Mouse (Mus musculus) NIH3T3 (cell line): ENCODE measurements around the gene Chit1.
A peak's percentile ranks its signal among the peaks of the same experiment; 100 is the strongest.

Experiments
- DNase-seq: peaks from one replicate; pipeline ENCODE4 v3.0.0-alpha.2; 2012; ENCODE audit warnings: low read depth

Gene Chit1

DNA sequence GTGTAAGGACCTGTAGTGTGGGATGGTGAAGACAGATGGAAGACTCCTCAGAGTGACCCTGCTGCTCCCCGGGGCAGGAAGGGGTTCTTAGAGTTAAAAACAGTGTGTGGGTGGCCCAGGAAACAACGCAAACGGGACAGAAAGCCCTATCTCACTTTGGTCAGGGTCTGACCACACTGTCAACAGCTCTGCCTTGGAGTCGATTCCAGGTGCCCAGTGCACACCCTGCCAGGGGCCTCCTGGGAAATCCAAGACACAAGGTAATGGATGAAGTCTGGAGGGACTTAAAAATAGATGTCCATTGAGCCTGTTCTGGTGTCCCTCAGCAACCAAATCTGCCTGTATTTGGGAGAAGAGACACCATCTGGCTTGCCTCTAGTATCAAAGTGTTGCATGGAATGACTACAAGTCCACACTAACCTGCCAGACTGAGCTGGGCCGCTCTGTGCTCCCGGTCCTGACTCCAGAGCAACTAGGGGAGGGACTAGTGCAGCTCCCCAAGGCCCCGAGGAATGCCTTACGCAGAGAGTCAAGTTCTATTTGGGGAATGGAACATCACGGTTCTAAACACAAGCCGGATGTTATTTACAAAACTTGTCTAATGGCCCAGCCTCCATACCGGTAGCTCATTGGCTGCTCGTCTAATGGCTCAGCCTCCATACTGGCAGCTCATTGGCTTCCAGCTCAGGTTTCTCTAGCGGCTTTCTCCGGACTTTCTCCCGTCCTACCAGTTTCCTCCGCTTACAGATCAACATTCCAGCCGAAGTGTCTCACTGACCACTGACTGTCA is 12.1 kb upstream of the Chit1 start:
- DNase-seq, result peak; percentile 96

DNA sequence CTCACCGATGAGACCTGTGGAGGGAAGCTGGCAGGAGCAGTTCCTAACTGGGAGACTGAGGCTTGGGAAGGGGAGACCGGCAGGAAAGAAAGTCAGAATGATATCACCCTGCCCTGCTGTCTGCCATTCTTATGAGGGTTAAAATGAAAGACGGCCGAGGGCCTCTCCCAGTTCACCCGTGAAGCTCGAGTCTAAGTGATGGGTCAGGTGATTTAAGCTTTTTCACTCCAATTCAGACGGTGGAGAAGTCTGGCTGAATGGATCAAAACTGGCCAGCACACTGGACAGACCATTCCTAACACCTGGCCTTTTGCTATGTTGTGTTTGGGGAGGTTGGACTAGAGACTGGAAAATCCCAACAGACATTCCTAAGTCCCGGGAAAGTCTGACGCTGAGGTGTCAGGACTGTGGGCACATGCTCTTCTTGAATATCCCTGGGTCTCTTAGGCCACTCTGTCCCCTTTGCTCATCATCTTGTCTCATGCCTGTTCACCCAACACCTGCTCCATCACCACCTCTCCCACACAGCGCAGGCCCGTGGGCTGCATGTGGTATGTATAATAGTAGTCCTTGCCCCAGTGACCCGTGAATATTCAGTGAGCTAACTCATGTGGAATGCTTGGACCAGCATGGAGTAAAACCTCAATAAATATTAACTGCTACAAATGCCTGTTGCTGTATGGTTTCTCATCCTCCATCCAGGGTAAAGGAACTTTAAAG is 11.4 kb upstream of the Chit1 start:
- DNase-seq, result peak; percentile 86

DNA sequence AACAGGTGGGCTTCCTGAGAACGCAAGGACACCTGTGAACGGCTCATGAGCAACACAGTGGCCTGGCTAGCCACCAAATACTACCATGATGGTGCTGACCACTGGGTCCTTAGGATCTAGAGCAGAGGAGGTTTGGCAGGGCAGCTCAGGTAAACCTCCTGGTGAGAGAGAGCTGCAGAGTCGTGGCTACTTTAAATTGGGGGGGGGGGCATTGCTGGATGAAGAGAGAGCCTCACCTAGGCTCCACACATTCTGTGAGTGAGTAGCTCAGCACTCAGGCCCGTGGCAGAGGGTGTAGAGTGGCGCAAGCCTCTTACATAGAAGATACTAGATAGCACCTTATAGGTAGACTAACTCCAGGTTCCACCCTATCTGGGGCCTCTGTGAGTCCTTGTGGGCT is 10.6 kb upstream of the Chit1 start:
- DNase-seq, result no peak

DNA sequence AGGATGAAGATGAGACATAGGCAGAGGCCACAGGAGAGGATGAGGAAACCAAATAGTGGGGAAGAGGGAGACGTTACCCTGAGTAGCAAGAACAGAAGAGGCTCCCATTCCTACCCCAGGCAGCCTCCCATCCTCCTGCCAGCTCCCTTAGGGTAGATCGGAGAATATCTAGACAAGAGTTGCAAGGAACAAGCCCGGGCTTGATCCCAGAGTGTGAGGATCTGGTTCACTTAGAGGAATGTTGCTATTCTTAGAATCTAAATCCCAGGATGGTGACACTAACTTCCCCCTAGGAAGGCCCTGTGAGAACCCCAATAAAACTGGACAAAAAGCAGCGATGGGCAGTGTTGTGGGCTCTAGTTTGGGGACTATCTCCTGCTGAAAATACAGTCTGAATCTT is 10.1 kb upstream of the Chit1 start:
- peak; percentile 40 for DNase-seq

DNA sequence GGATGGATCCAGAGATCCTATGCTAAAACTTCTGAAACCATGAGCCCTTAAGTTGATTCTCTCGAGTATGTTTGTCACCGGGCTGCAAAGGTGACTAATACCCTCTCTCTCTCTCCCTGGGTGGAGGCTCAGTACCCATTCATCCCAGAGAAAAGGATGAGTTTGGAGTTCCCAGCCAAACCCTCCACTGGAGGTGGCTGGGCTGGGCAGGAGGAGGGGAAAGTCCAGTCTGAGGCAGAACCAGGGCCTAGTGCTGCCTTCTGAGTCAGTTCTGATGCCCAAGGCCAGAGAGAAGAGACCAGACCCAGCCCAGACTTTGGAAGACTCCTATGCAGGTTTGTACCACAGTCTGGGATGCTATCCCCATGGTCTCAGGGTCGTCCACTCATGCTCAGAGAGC is 9.4 kb upstream of the Chit1 start:
- DNase-seq, result peak; percentile 46

DNA sequence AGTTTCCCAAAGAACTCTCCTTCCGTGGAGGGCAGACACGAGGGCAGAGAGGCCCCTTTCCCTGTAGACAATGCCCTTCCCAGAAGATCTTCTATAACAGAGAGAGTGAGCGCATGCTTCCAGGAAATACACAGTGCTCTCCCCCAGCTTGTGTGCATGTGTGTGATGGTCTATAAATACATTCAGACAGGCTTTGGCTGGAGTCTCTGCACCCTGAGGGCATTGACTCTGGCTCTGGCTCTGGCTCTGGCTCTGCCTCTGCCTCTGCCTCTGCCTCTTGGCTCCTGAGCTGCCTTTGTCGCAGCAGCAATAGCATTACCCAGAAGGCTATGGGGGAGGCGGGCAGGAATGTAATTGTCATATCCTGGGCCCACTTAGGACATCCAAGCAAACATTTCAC is 7.2 kb upstream of the Chit1 start:
- peak; percentile 93 for DNase-seq

DNA sequence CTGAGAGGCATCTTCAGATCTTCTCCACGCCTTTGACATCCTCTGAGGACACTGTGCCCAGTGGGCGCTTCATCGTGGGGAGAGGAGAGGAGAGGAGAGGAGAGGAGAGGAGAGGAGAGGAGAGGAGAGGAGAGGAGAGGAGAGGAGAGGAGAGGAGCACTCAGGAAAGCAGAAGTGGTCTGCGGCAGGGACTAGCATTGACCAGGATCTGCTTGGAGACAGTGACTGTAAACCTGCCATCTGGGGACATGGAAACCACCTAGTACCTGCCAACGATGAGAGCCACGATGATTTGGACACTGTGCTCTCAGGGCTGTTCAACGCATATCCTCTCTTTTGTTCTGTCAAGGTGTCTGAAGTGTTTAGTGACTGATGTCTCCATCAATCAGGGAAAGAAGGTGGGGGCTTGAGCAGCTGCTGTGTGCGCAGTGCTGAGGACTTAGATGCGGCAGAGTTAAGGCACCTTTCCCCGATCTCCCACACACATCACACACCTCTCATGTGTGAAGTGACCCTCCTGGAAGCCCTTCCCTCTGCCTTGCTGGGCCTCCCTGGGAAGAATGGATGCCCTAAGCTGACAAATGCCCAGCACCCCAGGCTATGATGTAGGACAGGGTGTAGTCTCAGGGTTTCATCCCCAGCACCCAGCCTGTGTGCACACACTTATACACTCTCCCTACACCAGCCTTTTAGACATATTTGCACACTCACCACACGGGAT is 5.8 kb upstream of the Chit1 start:
- DNase-seq, result no peak

DNA sequence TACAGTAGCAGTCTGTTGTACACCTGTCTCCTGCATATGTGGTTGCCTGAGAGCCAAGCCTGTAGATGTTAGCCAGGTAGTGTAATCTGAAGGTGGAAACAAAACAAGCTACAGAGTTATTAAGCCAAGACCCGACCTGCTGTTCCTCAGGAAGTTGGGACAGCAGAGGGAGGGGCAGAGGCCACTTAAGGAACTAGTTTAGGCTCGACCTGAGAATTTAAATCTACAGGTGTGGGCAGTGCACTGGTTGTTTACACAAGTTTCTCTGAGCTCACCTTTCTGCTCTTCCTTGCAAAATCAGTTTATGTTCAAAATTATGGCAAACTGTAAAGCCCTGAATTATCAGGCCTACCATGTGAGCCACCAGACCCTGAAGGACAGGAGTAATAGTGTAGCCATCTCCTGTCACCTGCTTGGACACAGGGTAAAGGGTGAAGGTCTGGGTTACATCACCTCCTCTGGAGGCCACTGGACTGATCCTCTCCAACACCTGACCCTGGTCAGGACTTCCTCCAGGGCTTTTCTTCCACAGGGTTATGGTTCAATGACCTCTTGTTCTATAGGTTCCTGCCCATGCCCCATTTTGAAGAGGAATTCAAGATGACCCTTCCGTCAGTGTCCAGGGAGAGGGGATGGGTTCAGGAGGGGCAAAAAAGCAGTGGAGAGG is 5.1 kb upstream of the Chit1 start:
- DNase-seq, result no peak

DNA sequence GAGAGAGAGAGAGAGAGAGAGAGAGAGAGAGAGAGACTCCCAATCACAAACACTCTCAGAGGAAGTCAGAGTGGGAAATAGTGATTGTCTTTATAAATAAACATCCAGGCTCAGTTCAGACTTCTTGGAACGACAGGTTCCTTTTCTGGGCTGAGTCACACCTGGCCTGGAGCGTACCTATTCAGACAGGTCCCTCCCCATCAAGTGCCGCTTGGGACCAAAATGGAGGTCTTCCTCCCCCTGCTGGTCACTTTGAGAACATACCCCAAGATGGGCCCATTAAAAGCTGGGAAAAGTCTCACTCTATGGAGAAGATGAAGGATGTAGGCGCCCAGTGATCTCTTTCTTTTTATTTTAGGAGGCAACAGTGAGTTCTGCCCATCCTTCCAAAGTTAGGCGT is 4.3 kb upstream of the Chit1 start:
- peak; percentile 85 for DNase-seq

DNA sequence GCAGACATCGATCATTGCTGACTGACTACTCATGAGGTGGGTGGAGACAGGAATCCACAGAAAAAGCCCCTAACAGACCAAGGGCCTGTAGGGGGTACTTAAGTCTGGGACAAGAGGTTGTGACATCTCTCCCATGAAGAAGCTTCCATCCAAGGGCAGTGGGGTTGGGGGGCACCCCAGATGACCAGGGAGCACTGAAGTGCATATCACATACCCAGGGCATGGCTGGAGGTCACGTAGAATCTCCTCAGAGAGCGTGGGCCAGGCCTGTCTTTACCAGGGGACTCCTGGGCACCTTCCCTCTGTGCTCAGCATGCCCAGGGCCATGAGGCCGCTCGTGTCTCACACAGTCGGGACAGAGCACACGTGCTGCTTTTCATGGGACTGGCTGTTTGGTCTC is 3.3 kb upstream of the Chit1 start:
- no peak for DNase-seq

DNA sequence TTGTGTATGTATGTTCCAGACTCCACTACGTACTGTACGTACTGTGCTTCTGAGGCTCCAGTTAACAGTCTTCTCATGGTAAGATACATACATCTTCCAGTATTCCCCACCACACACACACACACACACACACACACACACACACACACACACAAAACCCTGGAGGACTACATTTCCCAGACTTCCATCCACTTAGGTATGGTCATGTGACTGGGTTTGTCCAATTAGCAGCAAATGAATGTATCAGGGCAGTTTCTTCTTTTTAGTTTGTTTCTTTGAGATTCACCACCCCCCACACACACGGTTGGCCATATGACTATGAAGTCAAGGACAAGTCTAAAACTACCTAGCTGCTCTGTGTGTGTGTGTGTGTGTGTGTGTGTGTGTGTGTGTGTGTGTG is 1.0 kb upstream of the Chit1 start:
- no peak for DNase-seq

DNA sequence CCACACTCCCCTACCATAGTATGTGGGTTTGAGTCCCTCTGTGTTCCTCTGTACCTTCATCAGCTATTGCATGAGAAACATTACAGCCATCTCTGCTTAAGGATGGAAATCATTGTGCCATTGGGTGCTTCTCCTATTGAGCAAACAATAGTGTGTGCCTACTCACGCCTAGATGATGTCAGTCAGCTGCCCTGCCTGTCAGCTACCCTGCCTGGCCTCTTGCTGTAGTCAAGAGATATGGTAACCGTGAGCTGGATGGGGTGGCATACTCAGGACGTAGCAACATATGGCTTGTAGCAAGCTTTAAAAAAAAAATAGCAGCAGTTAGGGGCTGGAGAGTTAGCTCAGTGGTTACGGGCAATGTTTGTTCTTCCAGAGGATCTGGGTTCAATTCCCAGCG is 593 bp upstream of the Chit1 start:
- DNase-seq, result no peak

DNA sequence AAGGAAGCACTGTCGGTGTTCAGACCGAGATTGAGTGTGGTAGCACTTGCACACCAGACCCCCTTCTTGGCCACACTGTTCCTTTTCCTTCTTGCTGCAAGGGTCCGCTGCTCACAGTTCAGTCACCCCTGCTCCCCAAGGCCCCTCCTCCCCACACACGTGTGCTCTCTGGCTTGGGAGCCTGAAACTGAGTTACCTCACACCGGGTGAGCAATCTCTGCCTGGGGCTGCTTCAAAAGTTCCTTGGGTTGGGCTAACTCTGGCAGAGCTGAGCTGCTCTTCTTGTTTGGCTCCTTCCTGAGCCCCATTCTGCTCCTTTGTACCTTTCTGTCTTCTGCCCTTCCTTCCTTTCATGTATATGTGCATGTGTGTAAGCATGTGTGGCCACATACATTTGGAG is 2.5 kb downstream of the Chit1 start:
- peak; percentile 33 for DNase-seq

DNA sequence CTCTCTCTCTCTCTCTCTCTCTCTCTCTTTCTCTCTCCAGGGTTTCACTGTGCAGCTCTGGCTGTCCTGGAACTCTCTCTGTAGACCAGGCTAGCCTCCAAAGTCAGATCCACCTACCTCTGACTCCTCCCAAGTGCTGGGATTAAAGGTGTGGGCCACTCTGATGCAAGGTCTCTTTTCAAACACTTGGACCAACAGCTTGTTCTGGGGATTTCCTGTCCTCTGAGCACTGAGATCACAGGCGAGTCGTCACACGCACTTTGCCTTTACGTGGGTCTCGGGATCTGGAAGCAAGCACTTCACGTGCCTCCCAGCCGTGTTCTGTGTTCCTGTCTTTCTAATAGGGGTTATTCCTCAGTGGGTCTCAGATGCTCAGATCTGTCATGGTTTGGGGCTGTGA is 3.0 kb downstream of the Chit1 start:
- no peak for DNase-seq

DNA sequence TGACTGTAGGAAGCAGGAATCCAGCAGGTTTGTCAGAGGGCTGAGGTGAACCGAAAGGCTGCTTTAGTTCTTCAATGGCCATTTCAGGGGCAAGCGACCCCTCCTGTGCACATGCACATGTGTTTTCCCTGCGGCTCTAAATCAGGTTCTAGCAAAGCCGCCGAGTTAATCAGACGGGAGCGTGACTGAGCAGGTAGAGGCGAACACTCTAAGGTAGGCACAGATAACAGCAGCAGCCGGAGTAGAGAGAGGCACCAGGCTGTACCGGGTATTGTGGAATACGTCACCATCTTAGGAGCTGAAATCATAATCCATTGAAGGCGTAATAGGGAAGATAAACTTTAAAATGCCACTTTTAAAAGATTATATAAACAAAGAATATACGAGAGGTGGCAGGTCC is 3.7 kb downstream of the Chit1 start:
- DNase-seq, result no peak

DNA sequence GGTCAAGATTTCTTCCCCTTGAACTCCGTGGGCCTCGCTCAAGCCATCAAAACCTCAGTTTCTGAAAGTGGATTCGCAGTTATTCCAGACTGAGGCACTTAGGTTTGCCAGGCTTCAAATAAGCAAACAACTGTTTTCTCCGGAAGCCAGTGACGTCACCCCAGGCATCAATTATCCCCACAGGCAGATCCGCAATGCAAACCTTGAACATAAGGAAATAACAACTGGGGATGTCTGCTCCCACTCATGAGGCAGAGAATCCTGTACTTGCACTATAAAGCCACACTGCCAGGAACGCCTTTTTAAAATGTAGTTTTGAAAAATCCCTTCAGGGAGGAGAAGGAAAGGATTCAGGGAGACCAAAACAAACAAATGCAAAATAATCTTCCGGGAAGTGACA is 4.4 kb downstream of the Chit1 start:
- DNase-seq, result no peak

DNA sequence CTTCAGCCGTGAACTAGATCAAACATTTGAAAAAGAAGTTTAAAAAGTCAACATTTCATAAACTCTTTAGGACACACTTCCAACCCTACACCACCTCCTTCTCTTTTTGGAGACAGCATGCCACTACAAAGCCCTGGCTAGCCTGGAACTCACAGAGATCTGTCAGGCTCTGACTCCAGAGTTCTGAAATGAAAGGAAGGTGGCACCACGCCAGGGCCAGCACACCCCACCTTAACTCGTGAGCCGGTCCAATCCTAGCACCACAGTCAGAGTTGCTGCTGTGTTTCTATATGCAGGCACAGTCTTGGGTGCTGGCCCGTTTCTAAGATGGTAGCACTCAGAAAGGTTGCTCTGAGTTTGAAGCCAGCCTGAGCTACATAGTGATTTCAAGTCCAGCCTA is 6.1 kb downstream of the Chit1 start:
- DNase-seq, result peak; percentile 39

DNA sequence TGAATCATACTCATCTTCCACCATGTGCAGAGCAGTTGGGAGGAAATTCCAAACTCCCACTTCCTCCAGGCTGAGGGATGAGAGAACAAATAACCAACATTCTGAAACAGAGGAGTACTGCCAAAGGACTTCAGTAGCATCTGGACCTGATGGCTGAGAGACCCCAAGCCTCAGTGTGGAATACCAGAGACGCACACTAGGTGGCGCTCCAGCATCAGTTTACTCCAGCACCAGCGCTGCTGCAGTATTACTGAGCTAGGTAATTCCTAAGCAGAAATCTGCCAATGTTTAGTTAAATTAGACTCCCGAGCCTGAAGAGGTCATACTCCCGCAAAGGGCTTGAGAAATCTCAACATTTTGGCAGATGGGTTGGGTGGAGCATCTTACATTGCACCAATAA is 9.1 kb downstream of the Chit1 start:
- peak; percentile 88 for DNase-seq

DNA sequence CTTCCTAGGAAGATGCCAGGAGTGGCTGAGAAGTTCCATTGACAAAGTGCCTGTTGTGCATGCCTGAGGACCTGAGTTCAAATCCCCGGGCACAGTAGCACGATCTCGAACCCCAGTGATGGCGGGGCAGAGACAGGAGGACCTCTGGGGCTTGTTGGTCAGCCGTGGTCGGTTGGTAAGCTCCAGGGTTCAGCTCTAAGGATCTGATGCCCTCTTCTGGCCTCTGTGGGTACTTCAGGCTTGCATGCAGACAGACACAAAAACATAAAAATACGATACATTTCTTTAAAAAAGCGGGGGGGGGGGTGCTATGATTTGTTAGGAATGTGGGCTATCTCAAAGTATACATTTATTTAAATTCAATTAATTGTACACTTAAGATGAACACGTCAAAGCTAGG is 11.2 kb downstream of the Chit1 start:
- peak; percentile 71 for DNase-seq

DNA sequence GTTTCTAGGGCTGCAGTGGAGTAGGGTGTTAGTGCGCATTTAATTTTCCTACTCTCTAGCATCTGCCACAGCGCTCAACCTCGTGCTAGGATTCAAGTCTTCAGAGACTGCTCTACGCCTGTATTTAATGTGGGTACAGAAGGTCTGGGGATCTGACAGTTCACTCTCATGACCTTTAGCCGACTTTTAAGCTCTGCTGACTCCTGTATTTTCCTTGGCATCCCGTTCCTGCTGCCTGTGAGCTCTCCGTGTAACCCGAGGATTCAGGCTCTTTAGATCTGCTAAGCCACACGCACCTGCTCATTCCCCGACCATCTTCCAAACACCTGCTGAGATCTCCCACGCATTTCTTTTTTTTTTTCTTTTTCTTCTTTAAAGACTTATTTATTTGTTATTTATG is 22.3 kb downstream of the Chit1 start:
- no peak for DNase-seq

DNA sequence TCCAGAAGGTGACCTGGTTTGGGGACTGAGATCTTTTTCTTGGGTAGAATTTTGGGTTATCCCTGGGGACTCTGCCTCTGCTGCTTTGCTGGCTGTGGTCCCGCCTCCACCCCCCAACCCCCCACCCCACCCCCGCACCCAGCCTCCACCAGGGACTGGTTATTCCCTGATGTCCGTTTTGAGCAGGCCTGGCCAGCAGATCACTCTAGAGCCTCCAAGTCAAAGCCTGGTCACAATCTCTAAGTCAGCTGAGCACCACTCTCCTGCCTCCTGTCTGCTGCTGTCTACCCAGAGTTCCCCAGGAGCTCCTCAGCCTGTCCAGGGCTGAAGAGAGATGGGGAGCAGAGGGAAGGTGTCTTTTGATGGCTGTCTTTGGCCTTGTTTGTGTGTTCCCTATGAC is 25.3 kb downstream of the Chit1 start:
- no peak for DNase-seq

DNA sequence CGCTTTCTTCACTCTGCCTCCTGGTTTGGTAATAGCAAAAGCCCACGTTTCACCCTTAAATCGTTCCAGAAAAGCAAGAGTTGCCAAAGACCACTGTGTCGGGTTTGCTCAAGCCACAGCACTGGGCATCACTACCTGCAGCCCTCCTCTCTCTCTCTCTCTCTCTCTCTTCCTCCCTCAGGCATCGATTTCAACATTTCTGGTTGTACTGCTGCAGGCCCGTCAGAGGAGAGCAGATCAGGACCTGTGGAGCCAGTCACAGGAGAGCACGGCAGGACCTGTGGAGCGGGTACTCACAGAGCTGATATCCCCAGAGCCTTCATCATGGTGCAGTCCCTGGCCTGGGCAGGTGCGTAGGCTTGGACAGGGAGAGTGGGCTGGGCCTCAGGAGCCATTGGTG is 27.4 kb downstream of the Chit1 start:
- DNase-seq, result no peak

DNA sequence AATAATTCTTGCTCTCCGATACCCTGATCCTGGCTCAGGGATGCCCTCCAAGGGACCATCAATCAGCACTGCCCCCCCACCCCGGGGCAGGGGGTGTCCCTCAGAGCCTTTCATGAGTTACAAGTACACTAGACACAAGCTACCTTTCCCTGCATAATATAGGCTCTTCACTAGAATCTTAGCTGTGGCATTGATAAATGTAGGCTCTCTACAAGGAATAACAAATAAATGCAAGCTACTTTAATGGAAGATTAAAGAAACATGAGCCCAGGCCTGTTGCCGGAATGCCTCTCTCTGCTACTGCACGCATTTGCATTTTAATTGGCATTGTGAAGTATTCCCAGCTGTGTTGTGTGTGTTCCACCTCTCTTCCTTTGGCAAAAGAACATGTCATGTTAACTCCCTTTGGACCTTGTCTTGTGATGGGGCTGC is 31.3 kb downstream of the Chit1 start:
- DNase-seq, result no peak
